Mouse (Mus musculus) limb, embryonic 14.5 days (tissue): ENCODE measurements around the gene Zfp1. TPM values are rescaled to one million over a fixed set of nuclear protein-coding genes. Genes with fewer than 3 reads are reported as not detected.

Source experiments
- ATAC-seq: fragments of 200-750 bp; cut with Nextera tagmentation; 2 replicates; pipeline ENCODE4 v1.8.0; 2017; ENCODE audit warnings: low read depth, moderate number of reproducible peaks, moderate TSS enrichment; ENCODE audit not compliant: low FRiP score
- DNase-seq: peaks from one replicate; pipeline ENCODE4 v3.0.0-alpha.2; 2015; ENCODE audit warnings: low spot score
- H3K27ac ChIP-seq: fragments of 300-500 bp; sonication (generic); replicated peaks from 2 replicates; pipeline ENCODE4 v1.5.1; 2014; ENCODE audit warnings: low read depth, mild to moderate bottlenecking, low read length, moderate library complexity, mixed read lengths
- H3K27me3 ChIP-seq: fragments of 300-500 bp; sonication (generic); 2 replicates; pipeline ENCODE4 v1.6.1; 2014; ENCODE audit warnings: low read length, mixed read lengths; ENCODE audit not compliant: control insufficient read depth, insufficient read depth
- H3K36me3 ChIP-seq: fragments of 300-500 bp; sonication (generic); 2 replicates; pipeline ENCODE4 v1.6.1; 2014; ENCODE audit warnings: mild to moderate bottlenecking, low read length, moderate library complexity, mixed read lengths; ENCODE audit not compliant: control insufficient read depth, insufficient read depth
- H3K4me1 ChIP-seq: fragments of 300-500 bp; sonication (generic); 2 replicates; pipeline ENCODE4 v1.6.1; 2014; ENCODE audit warnings: antibody characterized with exemption, low read length, mixed read lengths; ENCODE audit not compliant: control insufficient read depth, insufficient read depth
- H3K4me2 ChIP-seq: fragments of 300-500 bp; sonication (generic); replicated peaks from 2 replicates; pipeline ENCODE4 v1.6.1; 2014; ENCODE audit warnings: low read depth, mild to moderate bottlenecking, low read length, moderate library complexity; ENCODE audit not compliant: severe bottlenecking
- H3K4me3 ChIP-seq: fragments of 300-500 bp; sonication (generic); replicated peaks from 2 replicates; pipeline ENCODE4 v1.5.1; 2014; ENCODE audit warnings: low read length
- H3K9ac ChIP-seq: fragments of 300-500 bp; sonication (generic); 2 replicates; pipeline ENCODE4 v1.6.1; 2014; ENCODE audit warnings: mild to moderate bottlenecking, low read depth, low read length, moderate library complexity; ENCODE audit not compliant: severe bottlenecking
- H3K9me3 ChIP-seq: fragments of 300-500 bp; sonication (generic); 2 replicates; pipeline ENCODE4 v1.6.1; 2016; ENCODE audit warnings: low read length; ENCODE audit not compliant: control insufficient read depth
- POLR2A ChIP-seq: fragments of 200-500 bp; IDR thresholded peaks from 2 replicates; pipeline ENCODE4 v1.8.0; 2012; ENCODE audit warnings: inconsistent platforms, mild to moderate bottlenecking, moderate library complexity, borderline replicate concordance; ENCODE audit not compliant: insufficient read depth, insufficient read length; ENCODE audit errors: extremely low read depth
- WGBS: fragments of 180-500 bp; shearing (Covaris S2); extraction: QIAGEN DNeasy Blood & Tissue Kit; methylation state at CpG from one replicate; pipeline ENCODE4 v1.1.7; 2014; 5-methylcytosine and 5-hydroxymethylcytosine counted together
- microRNA-seq: library from miRNA; unstranded; fragments of <30 nt; microRNA quantifications from one replicate; pipeline ENCODE4, GENCODE M21; 2016
- polyA plus RNA-seq, 2 experiments: library from polyadenylated mRNA; depleted of rRNA in 1 of 2; stranded (reverse) in 1 of 2; unstranded in 1 of 2; fragments of >200 nt; fragmentation: Nextera tagmentation in 1 of 2; extraction: Ambion mirVana in 1 of 2; gene quantifications; 2 replicates each; pipeline versions ENCODE4 v1.2.1 to v1.2.3; 2012 to 2014

Zfp1 gene
- polyA plus RNA-seq, 2 experiments, result 20.7 to 20.8 TPM

DNA sequence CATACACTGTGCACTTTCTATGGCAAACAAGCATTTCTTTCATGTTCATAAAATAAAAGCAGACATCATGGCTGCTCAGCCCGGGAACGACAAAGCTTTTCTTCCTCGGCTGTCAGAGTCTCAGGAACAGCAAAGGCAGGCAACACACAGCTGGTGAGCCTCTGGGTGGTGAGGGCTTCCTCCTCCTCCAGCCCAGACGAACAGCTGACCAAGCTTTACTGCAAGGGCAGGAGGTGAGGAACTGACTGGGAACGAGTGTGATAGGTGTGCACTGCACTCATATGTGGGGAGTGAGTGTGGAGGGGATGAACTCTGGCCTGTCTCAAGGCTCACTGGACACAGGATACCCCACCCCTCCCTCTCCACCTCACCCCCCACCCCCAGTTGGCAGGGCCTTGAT lies 75.7 kb downstream of the Zfp1 start:
- ATAC-seq (no peak), DNase-seq (no peak)
- TF ChIP-seq POLR2A, result no peak
- no peak overlapping the region for H3K27ac ChIP-seq
- no peak overlapping the region for H3K4me2 ChIP-seq
- no peaks in the 10 kb centered on the region for H3K27me3 ChIP-seq
- 62% methylated on average over 5 of the region's 5 CpGs for WGBS
- H3K9ac ChIP-seq, result no peak overlapping the region
- peaks cover 57% of the 10 kb centered on the region for H3K36me3 ChIP-seq
- H3K4me3 ChIP-seq, result no peak overlapping the region
- no peaks in the 10 kb centered on the region for H3K9me3 ChIP-seq
- peaks cover 18% of the 10 kb centered on the region for H3K4me1 ChIP-seq

DNA sequence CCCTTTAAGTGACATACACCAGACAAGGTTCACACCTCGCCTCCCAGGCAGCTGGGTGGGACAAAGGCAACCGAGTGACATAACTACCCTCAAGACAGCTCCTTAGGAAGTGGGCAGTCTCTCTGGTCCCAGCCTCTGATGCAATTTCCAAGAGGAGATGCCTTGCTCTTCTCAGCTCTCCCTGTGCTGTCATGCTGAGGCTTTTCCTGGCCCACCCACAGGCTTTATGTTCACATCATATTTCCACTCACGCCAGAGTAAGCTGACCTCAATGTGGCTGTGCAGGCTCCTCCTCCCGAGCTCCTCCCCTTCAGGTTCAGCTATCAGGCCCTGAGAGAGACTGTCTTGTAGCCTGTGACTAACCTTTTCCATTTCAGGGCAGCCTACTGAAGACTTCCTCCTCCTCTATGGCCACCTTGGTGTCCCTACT lies 76.9 kb downstream of the Zfp1 start:
- no peak overlapping the region for H3K27ac ChIP-seq
- H3K4me1 ChIP-seq, result peaks cover 18% of the 10 kb centered on the region
- WGBS, result 68% methylated on average over 4 of the region's 4 CpGs
- peaks cover 45% of the 10 kb centered on the region for H3K36me3 ChIP-seq
- H3K27me3 ChIP-seq, result no peaks in the 10 kb centered on the region
- DNase-seq (no peak), ATAC-seq (no peak)
- H3K9ac ChIP-seq, result no peak overlapping the region
- H3K4me2 ChIP-seq, result no peak overlapping the region
- H3K4me3 ChIP-seq, result no peak overlapping the region
- no peak for TF ChIP-seq POLR2A
- H3K9me3 ChIP-seq, result no peaks in the 10 kb centered on the region

Small RNAs within 50 kb of the gene (microRNA-seq; reads per million reads assigned to microRNA genes)
- gene Mir7076, result not detected

Other genes with a start within 250 kb of the Zfp1 start
- 0.06 TPM in 1 of 2 replicates, not detected in the other for gene Fa2h, start 249.6 kb upstream of the Zfp1 start, polyA plus RNA-seq (2012; rRNA removed)
- gene Fa2h, start 249.6 kb upstream of the Zfp1 start, polyA plus RNA-seq (2014; fragmentation: Nextera tagmentation; extraction: Ambion mirVana), result not detected in 2 replicates
- gene Wdr59, start 121.3 kb upstream of the Zfp1 start, polyA plus RNA-seq (2012; rRNA removed), result 11.5 and 13.3 TPM in 2 replicates
- 6.0 and 6.1 TPM in 2 replicates for gene Wdr59, start 121.3 kb upstream of the Zfp1 start, polyA plus RNA-seq (2014; fragmentation: Nextera tagmentation; extraction: Ambion mirVana)
- 133 and 158 TPM in 2 replicates for gene Znrf1, start 107.3 kb upstream of the Zfp1 start, polyA plus RNA-seq (2012; rRNA removed)
- 42.4 and 55.3 TPM in 2 replicates for gene Znrf1, start 107.3 kb upstream of the Zfp1 start, polyA plus RNA-seq (2014; fragmentation: Nextera tagmentation; extraction: Ambion mirVana)
- 0.77 and 1.1 TPM in 2 replicates for gene Ldhd, start 13.0 kb upstream of the Zfp1 start, polyA plus RNA-seq (2012; rRNA removed)
- gene Ldhd, start 13.0 kb upstream of the Zfp1 start, polyA plus RNA-seq (2014; fragmentation: Nextera tagmentation; extraction: Ambion mirVana), result 0.35 and 0.74 TPM in 2 replicates
- 0.10 and 0.91 TPM in 2 replicates for gene Ctrb1, start 47.6 kb downstream of the Zfp1 start, polyA plus RNA-seq (2012; rRNA removed)
- gene Ctrb1, start 47.6 kb downstream of the Zfp1 start, polyA plus RNA-seq (2014; fragmentation: Nextera tagmentation; extraction: Ambion mirVana), result not detected in 2 replicates
- gene Bcar1, start 100.4 kb downstream of the Zfp1 start, polyA plus RNA-seq (2012; rRNA removed), result 55.5 and 79.4 TPM in 2 replicates
- gene Bcar1, start 100.4 kb downstream of the Zfp1 start, polyA plus RNA-seq (2014; fragmentation: Nextera tagmentation; extraction: Ambion mirVana), result 40.7 and 45.4 TPM in 2 replicates
- 50.4 and 129 TPM in 2 replicates for gene Cfdp1, start 210.9 kb downstream of the Zfp1 start, polyA plus RNA-seq (2012; rRNA removed)
- 210 and 219 TPM in 2 replicates for gene Cfdp1, start 210.9 kb downstream of the Zfp1 start, polyA plus RNA-seq (2014; fragmentation: Nextera tagmentation; extraction: Ambion mirVana)
- 5.8 and 7.0 TPM in 2 replicates for gene Tmem170, start 233.3 kb downstream of the Zfp1 start, polyA plus RNA-seq (2012; rRNA removed)
- gene Tmem170, start 233.3 kb downstream of the Zfp1 start, polyA plus RNA-seq (2014; fragmentation: Nextera tagmentation; extraction: Ambion mirVana), result 4.0 and 5.1 TPM in 2 replicates